Mouse (Mus musculus) lung, embryonic 14.5 days (tissue): Measurements from ENCODE around the gene Usf1. TPM values are rescaled to one million over a fixed set of nuclear protein-coding genes. Genes with fewer than 3 reads are reported as not detected.

Experiments used
- ATAC-seq: fragments of 200-750 bp; cut with Nextera tagmentation; 2 replicates; pipeline ENCODE4 v1.8.0; 2017; ENCODE audit warnings: mild to moderate bottlenecking, moderate TSS enrichment, moderate library complexity; ENCODE audit not compliant: insufficient read depth
- DNase-seq: peaks from one replicate; pipeline ENCODE4 v3.0.0-alpha.2; 2015
- H3K27ac ChIP-seq: fragments of 300-500 bp; sonication (generic); 2 replicates; pipeline ENCODE4 v1.5.1; 2014; ENCODE audit warnings: low read depth, mild to moderate bottlenecking, moderate library complexity
- H3K27me3 ChIP-seq: fragments of 300-500 bp; sonication (generic); 2 replicates; pipeline ENCODE4 v1.6.1; 2014; ENCODE audit warnings: low read length, control low read depth; ENCODE audit not compliant: insufficient read depth
- H3K36me3 ChIP-seq: fragments of 300-500 bp; sonication (generic); 2 replicates; pipeline ENCODE4 v1.6.1; 2014; ENCODE audit warnings: control low read depth; ENCODE audit not compliant: insufficient read depth
- H3K4me1 ChIP-seq: fragments of 300-500 bp; sonication (generic); 2 replicates; pipeline ENCODE4 v1.6.1; 2014; ENCODE audit warnings: antibody characterized with exemption, control low read depth; ENCODE audit not compliant: insufficient read depth
- H3K4me2 ChIP-seq: fragments of 300-500 bp; sonication (generic); 2 replicates; pipeline ENCODE4 v1.6.1; 2014; ENCODE audit warnings: mild to moderate bottlenecking
- H3K4me3 ChIP-seq: fragments of 300-500 bp; sonication (generic); 2 replicates; pipeline ENCODE4 v1.5.1; 2014; ENCODE audit warnings: low read depth, low read length
- H3K9ac ChIP-seq: fragments of 300-500 bp; sonication (generic); 2 replicates; pipeline ENCODE4 v1.6.1; 2014
- H3K9me3 ChIP-seq: fragments of 300-500 bp; sonication (generic); 2 replicates; pipeline ENCODE4 v1.6.1; 2016; ENCODE audit warnings: low read depth, low read length, control low read depth
- CTCF ChIP-seq: IDR thresholded peaks from 2 replicates; pipeline ENCODE4 v1.5.1; 2016; ENCODE audit warnings: antibody characterized with exemption, low read depth
- WGBS: fragments of 180-500 bp; shearing (Covaris S2); extraction: QIAGEN DNeasy Blood & Tissue Kit; methylation state at CpG from one replicate; pipeline ENCODE4 v1.1.7; 2014; 5-methylcytosine and 5-hydroxymethylcytosine counted together
- polyA plus RNA-seq: library from polyadenylated mRNA; unstranded; fragments of >200 nt; fragmentation: Nextera tagmentation; extraction: Ambion mirVana; gene quantifications from 2 replicates; pipeline ENCODE4 v1.2.1, GENCODE M21; 2014

Gene Usf1
- polyA plus RNA-seq, 1 experiment from 2014 or later: 81.0 TPM

DNA sequence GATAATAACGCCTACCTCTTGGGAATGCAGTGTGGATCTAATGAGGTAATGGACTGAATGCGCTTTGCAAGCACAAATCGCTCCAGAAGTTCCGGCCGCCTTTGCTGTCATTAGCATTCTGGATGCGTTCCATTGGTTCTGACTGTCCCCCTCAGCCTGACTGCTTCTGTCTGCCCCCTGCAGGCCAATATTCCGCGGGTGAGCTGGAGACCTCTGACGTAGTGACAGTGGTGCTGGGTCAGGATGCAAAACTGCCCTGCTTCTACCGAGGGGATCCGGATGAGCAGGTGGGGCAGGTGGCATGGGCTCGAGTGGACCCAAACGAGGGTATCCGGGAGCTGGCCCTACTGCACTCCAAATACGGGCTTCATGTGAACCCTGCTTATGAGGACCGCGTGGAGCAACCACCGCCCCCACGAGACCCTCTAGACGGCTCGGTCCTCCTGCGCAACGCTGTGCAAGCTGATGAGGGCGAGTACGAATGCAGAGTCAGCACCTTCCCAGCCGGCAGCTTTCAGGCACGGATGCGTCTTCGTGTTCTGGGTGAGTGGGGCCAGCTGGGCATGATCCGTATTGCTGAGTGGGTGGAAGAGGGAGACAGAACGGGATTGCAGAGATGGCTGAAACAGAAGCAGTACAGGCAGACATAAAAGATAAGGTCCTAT, 31.0 kb upstream of the Usf1 start:
- 4% methylated on average over 31 of the region's 31 CpGs for WGBS
- Histone ChIP-seq H3K27me3 (peaks cover 6% of the 10 kb centered on the region; the same call in 1 of the 2 replicates), H3K4me2 (peak overlapping the region; percentile 52), H3K27ac (no peak overlapping the region), H3K4me1 (no peaks in the 10 kb centered on the region), H3K9me3 (no peaks in the 10 kb centered on the region), H3K36me3 (no peaks in the 10 kb centered on the region), H3K4me3 (peak overlapping the region; percentile 14; the same call in 1 of the 2 replicates), H3K9ac (no peak overlapping the region)
- peak; percentile 91 for DNase-seq
- peak; percentile 83 for TF ChIP-seq CTCF
- ATAC-seq: peak; percentile 76

DNA sequence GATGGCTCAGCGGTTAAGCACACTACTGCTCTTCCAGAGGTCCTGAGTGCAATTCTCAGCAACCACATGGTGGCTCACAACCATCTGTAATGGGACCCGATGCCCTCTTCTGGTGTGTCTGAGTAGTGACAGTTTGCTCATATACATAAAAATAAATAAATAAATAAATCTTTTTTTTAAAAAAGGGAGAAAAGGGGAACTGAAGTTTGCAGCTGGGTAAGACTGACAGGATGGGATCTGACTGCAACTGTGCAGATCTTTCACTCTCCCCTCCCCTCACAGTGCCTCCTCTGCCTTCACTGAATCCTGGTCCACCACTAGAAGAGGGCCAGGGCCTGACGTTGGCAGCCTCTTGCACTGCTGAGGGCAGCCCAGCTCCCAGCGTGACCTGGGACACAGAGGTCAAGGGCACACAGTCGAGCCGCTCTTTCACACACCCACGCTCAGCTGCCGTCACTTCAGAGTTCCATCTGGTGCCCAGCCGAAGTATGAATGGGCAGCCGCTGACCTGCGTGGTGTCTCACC, 29.0 kb upstream of the Usf1 start:
- no peak for DNase-seq
- Histone ChIP-seq H3K27me3 (peaks cover 6% of the 10 kb centered on the region; the same call in 1 of the 2 replicates), H3K27ac (no peak overlapping the region), H3K9ac (no peak overlapping the region), H3K4me2 (no peak overlapping the region), H3K4me1 (no peaks in the 10 kb centered on the region), H3K36me3 (no peaks in the 10 kb centered on the region), H3K4me3 (no peak overlapping the region), H3K9me3 (no peaks in the 10 kb centered on the region)
- TF ChIP-seq CTCF: 0 out of 2 replicates have a peak, but pooled peaks have one; percentile 6
- 75% methylated on average over 11 of the region's 11 CpGs for WGBS
- ATAC-seq: no peak

GRCm38 (mm10) chr1:171384361-171384760, 26.8 kb upstream of the Usf1 start:
- Histone ChIP-seq H3K4me2 (no peak overlapping the region), H3K27ac (no peak overlapping the region), H3K27me3 (peaks cover 6% of the 10 kb centered on the region; the same call in 1 of the 2 replicates), H3K9me3 (no peaks in the 10 kb centered on the region), H3K4me3 (no peak overlapping the region), H3K4me1 (no peaks in the 10 kb centered on the region), H3K36me3 (no peaks in the 10 kb centered on the region), H3K9ac (no peak overlapping the region)
- ATAC-seq: no peak
- TF ChIP-seq CTCF: no peak
- no peak for DNase-seq
- WGBS: 66% methylated on average over 9 of the region's 9 CpGs

GRCm38 (mm10) chr1:171385171-171385570, 25.9 kb upstream of the Usf1 start:
- WGBS: 58% methylated on average over 9 of the region's 9 CpGs
- peaks cover 6% of the 10 kb centered on the region; the same call in 1 of the 2 replicates for H3K27me3 ChIP-seq

DNA sequence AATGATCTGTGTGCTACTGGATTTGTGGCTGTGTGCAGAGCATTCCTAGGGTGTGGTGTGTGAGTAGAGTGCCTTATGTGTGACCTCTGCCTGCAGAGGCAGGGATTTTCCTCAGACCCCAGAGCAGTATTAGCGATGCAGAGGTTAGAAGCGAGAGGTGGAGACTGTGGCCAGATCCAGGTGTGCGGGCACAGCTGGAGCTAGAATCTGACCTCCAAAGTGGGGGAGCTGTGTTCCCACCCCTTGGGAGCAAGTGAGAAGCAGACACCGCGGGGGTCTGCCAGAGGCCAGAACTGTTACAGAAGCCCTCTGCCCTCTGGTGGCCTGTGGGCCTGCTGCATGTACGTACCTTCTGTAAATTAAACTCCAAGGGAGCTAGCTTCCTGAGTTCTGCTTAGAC, 24.0 kb upstream of the Usf1 start:
- no peak overlapping the region for H3K27ac ChIP-seq
- no peaks in the 10 kb centered on the region for H3K9me3 ChIP-seq
- no peaks in the 10 kb centered on the region for H3K36me3 ChIP-seq
- H3K27me3 ChIP-seq: no peaks in the 10 kb centered on the region
- ATAC-seq (0 out of 2 replicates have a peak, but pooled peaks have one; percentile 30), DNase-seq (peak; percentile 56)
- H3K4me1 ChIP-seq: no peaks in the 10 kb centered on the region
- no peak overlapping the region for H3K9ac ChIP-seq
- WGBS: 25% methylated on average over 6 of the region's 6 CpGs
- H3K4me2 ChIP-seq: no peak overlapping the region
- no peak overlapping the region for H3K4me3 ChIP-seq
- peak; percentile 60 for TF ChIP-seq CTCF

More at GRCm38 (mm10) chr1:171385171-171385570, 25.9 kb upstream of the Usf1 start:
- ATAC-seq: no peak
- H3K9me3 ChIP-seq: no peaks in the 10 kb centered on the region
- DNase-seq: no peak
- no peak overlapping the region for H3K4me2 ChIP-seq
- no peak overlapping the region for H3K27ac ChIP-seq
- H3K4me1 ChIP-seq: no peaks in the 10 kb centered on the region
- H3K9ac ChIP-seq: no peak overlapping the region
- no peaks in the 10 kb centered on the region for H3K36me3 ChIP-seq
- TF ChIP-seq CTCF: peak; percentile 26; the same call in 1 of the 2 replicates
- H3K4me3 ChIP-seq: no peak overlapping the region

GRCm38 (mm10) chr1:171388376-171389102, 22.6 kb upstream of the Usf1 start, which contains the start of gene Arhgap30:
Gene Arhgap30, plus strand, starts transcription at chr1:171388954.
- Histone ChIP-seq H3K27me3 (no peaks in the 10 kb centered on the region), H3K4me2 (no peak within 1 kb of the TSS), H3K36me3 (no peaks in the 10 kb centered on the region), H3K27ac (no peak within 1 kb of the TSS), H3K4me1 (no peaks in the 10 kb centered on the region), H3K4me3 (no peak within 1 kb of the TSS), H3K9ac (no peak within 1 kb of the TSS), H3K9me3 (no peaks in the 10 kb centered on the region)
- ATAC-seq (no peak), DNase-seq (no peak)
- 69% methylated on average over 15 of the region's 15 CpGs for WGBS
- no peak for TF ChIP-seq CTCF

- no peak for ATAC-seq
- 67% methylated on average over 4 of the region's 4 CpGs for WGBS
- TF ChIP-seq CTCF: no peak
These were observed 21.0 kb upstream of the Usf1 start for GRCm38 (mm10) chr1:171390101-171390500.

More at GRCm38 (mm10) chr1:171390101-171390500, 21.0 kb upstream of the Usf1 start:
- no peaks in the 10 kb centered on the region for H3K27me3 ChIP-seq
- H3K27ac ChIP-seq: no peak overlapping the region
- H3K9me3 ChIP-seq: no peaks in the 10 kb centered on the region
- no peak overlapping the region for H3K9ac ChIP-seq
- no peak for DNase-seq
- H3K4me2 ChIP-seq: no peak overlapping the region
- H3K4me1 ChIP-seq: no peaks in the 10 kb centered on the region
- no peaks in the 10 kb centered on the region for H3K36me3 ChIP-seq
- no peak overlapping the region for H3K4me3 ChIP-seq
